Mouse (Mus musculus) heart, postnatal 0 days (tissue): ENCODE measurements at regions not wholly inside any gene's neighbourhood (a gene's known extent, or its start where the extent isn't known, plus 50 kb on each side); places are given as distances from the start of the nearest gene placed in this dataset.

ENCODE experiments used
- CTCF ChIP-seq: IDR thresholded peaks from 2 replicates; pipeline ENCODE4 v1.5.1; 2016; ENCODE audit warnings: antibody characterized with exemption, control low read depth, low read depth
- EP300 ChIP-seq: IDR thresholded peaks from 2 replicates; pipeline ENCODE4 v1.6.1; 2016; ENCODE audit warnings: antibody characterized with exemption, low read depth

GRCm38 (mm10) chr1:60658383-60658782 lies 58.2 kb upstream of the Cd28 start:
- no peak for TF ChIP-seq CTCF
- no peak for TF ChIP-seq EP300
